Mouse (Mus musculus) MEL (cell line): ENCODE results near the gene Stat6.

Experiments used
- ELF1 ChIP-seq: IDR thresholded peaks from 2 replicates; pipeline ENCODE4 v1.6.1; 2014; ENCODE audit warnings: low read depth, mild to moderate bottlenecking, inconsistent platforms, low read length, improper control_type of control experiment, moderate library complexity
- GATA1 ChIP-seq: IDR thresholded peaks from 2 replicates; pipeline ENCODE4 v1.6.1; 2011; ENCODE audit warnings: low read depth, low read length, improper control_type of control experiment
- MEF2A ChIP-seq: IDR thresholded peaks from 2 replicates; pipeline ENCODE4 v1.6.1; 2014; ENCODE audit warnings: low read depth, mild to moderate bottlenecking, inconsistent platforms, low read length, improper control_type of control experiment; ENCODE audit not compliant: poor library complexity, insufficient replicate concordance, severe bottlenecking; ENCODE audit errors: extremely low read depth
- MXI1 ChIP-seq: IDR thresholded peaks from 2 replicates; pipeline ENCODE4 v1.6.1; 2011; ENCODE audit warnings: mild to moderate bottlenecking, low read depth, low read length, improper control_type of control experiment
- TBP ChIP-seq: IDR thresholded peaks from 2 replicates; pipeline ENCODE4 v1.8.0; 2011; ENCODE audit warnings: low read depth, low read length, improper control_type of control experiment
- USF2 ChIP-seq, 2 experiments: IDR thresholded peaks; 2 replicates each; pipeline ENCODE4 v1.6.1; 2011 to 2012; ENCODE audit warnings: improper control_type of control experiment in 2 of 2, low read length in 2 of 2, borderline replicate concordance in 1 of 2, inconsistent platforms in 1 of 2, low read depth in 1 of 2, mild to moderate bottlenecking in 1 of 2; ENCODE audit not compliant: insufficient read depth in 1 of 2

GRCm38 (mm10) chr10:127615591-127615990, 27.2 kb upstream of the Stat6 start:
- TF ChIP-seq MEF2A (no peak), MXI1 (no peak), USF2 (IDR thresholded peaks at IDR 0.05; ENCODE audit: borderline replicate concordance in 1 of 2, insufficient read depth in 1 of 2, low read depth in 1 of 2, low read length in 2 of 2) (no peak), GATA1 (no peak), ELF1 (no peak), TBP (no peak)
